Mouse (Mus musculus) brain, embryonic 14.5 days (tissue): ENCODE data around the gene Kdm5c.

Source experiments
- CTCF ChIP-seq: fragments of 200-500 bp; IDR thresholded peaks from 2 replicates; pipeline ENCODE4 v1.5.1; 2012; ENCODE audit warnings: inconsistent platforms, mild to moderate bottlenecking, moderate library complexity, borderline replicate concordance; ENCODE audit not compliant: insufficient read depth, insufficient read length; ENCODE audit errors: extremely low read depth
- POLR2A ChIP-seq: fragments of 200-500 bp; IDR thresholded peaks from 2 replicates; pipeline ENCODE4 v1.6.1; 2012; ENCODE audit warnings: mild to moderate bottlenecking, inconsistent platforms, borderline replicate concordance; ENCODE audit not compliant: poor library complexity, insufficient read depth, insufficient read length, severe bottlenecking; ENCODE audit errors: extremely low read depth

DNA sequence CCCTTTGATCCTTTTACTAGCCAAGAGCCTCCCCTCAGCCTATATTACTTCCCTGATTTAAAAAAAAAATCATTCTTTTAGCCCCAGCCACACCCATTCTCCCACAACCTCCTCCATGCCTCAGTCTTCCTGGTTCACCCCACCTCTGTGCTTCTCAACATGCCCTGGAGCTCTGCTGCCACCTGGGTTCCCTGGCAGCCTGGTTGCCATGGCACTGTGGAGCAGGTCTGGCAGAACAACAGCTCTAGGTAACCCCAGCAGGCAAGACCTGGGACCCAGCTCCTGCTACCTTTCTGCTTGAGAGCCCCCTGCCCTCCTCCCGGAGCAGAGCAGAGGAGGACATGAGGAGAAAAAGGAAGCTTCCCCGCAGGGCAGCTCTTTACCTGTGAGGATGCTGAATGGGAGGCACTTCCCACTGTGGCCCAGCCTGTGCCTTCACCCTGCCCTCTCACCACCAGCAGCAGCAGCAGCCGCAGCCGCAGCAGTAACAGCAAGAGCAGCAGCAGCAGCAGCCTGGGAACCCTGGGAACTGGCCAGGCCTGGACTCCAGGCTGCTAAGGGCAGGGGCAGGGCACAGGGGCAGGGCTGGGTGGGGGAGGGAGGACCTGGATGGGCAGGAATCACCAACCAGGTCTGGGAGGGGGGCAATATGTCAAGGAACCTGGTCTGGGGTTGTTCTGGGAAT is 30.9 kb upstream of the Kdm5c start:
- TF ChIP-seq CTCF (no peak), POLR2A (no peak)
